Mouse (Mus musculus): ENCODE measurements around the gene Scml4.

The Scml4 gene

GRCm38 (mm10) chr10:42995484-42995895 is 135.3 kb downstream of the Scml4 start:
- no peak for DNase-seq

GRCm38 (mm10) chr10:42997278-42997677 is 137.1 kb downstream of the Scml4 start:
- no peak for DNase-seq

- DNase-seq, result no peak
These were observed 139.2 kb downstream of the Scml4 start for GRCm38 (mm10) chr10:42999324-42999723.

- DNase-seq, result no peak
These were observed 141.3 kb downstream of the Scml4 start for GRCm38 (mm10) chr10:43001433-43001832.

- DNase-seq, result no peak
These were observed 142.0 kb downstream of the Scml4 start for GRCm38 (mm10) chr10:43002066-43002678.

GRCm38 (mm10) chr10:43002721-43003465 is 142.7 kb downstream of the Scml4 start:
- DNase-seq, result peak; percentile 16

GRCm38 (mm10) chr10:43003466-43003757 is 143.2 kb downstream of the Scml4 start:
- DNase-seq, result no peak

GRCm38 (mm10) chr10:43004174-43004734 is 144.1 kb downstream of the Scml4 start:
- DNase-seq, result no peak

GRCm38 (mm10) chr10:43005031-43005430 is 144.9 kb downstream of the Scml4 start:
- no peak for DNase-seq

GRCm38 (mm10) chr10:43005677-43006076 is 145.5 kb downstream of the Scml4 start:
- DNase-seq, result no peak

GRCm38 (mm10) chr10:43006534-43006933 is 146.4 kb downstream of the Scml4 start:
- no peak for DNase-seq

GRCm38 (mm10) chr10:43008116-43008515 is 147.9 kb downstream of the Scml4 start:
- no peak for DNase-seq

All from thymus, postnatal 14 days (tissue).